Mouse (Mus musculus): ENCODE results near the gene Plagl1.

The Plagl1 gene

GRCm38 (mm10) chr10:13090596-13091424, 30.5 kb downstream of the Plagl1 start:
- peak; percentile 55 for DNase-seq (ENCODE audit: low spot score)

GRCm38 (mm10) chr10:13092996-13093395, 32.7 kb downstream of the Plagl1 start:
- DNase-seq (ENCODE audit: low spot score) = no peak

GRCm38 (mm10) chr10:13098895-13099294, 38.6 kb downstream of the Plagl1 start:
- DNase-seq (ENCODE audit: low spot score) = no peak

- DNase-seq (ENCODE audit: low spot score) = no peak
Observed at GRCm38 (mm10) chr10:13100061-13100648, 39.9 kb downstream of the Plagl1 start.

GRCm38 (mm10) chr10:13102360-13102759, 42.1 kb downstream of the Plagl1 start:
- DNase-seq (ENCODE audit: low spot score) = no peak

GRCm38 (mm10) chr10:13103838-13104237, 43.5 kb downstream of the Plagl1 start:
- DNase-seq (ENCODE audit: low spot score) = no peak

GRCm38 (mm10) chr10:13106909-13107624, 46.8 kb downstream of the Plagl1 start:
- DNase-seq (ENCODE audit: low spot score) = no peak

GRCm38 (mm10) chr10:13108021-13108548, 47.8 kb downstream of the Plagl1 start:
- DNase-seq (ENCODE audit: low spot score) = no peak

- no peak for DNase-seq (ENCODE audit: low spot score)
Observed at GRCm38 (mm10) chr10:13108847-13109246, 48.5 kb downstream of the Plagl1 start.

GRCm38 (mm10) chr10:13109781-13110180, 49.5 kb downstream of the Plagl1 start:
- no peak for DNase-seq (ENCODE audit: low spot score)

- DNase-seq (ENCODE audit: low spot score) = no peak
Observed at GRCm38 (mm10) chr10:13112849-13113248, 52.5 kb downstream of the Plagl1 start.

- no peak for DNase-seq (ENCODE audit: low spot score)
Observed at GRCm38 (mm10) chr10:13113641-13114040, 53.3 kb downstream of the Plagl1 start.

GRCm38 (mm10) chr10:13115030-13115429, 54.7 kb downstream of the Plagl1 start:
- DNase-seq (ENCODE audit: low spot score) = no peak

GRCm38 (mm10) chr10:13116706-13117665, 56.7 kb downstream of the Plagl1 start:
- no peak for DNase-seq (ENCODE audit: low spot score)

- no peak for DNase-seq (ENCODE audit: low spot score)
Observed at GRCm38 (mm10) chr10:13118024-13118769, 57.9 kb downstream of the Plagl1 start.

GRCm38 (mm10) chr10:13118770-13119102, 58.4 kb downstream of the Plagl1 start:
- DNase-seq (ENCODE audit: low spot score) = no peak

GRCm38 (mm10) chr10:13119300-13119699, 59.0 kb downstream of the Plagl1 start:
- DNase-seq (ENCODE audit: low spot score) = no peak

- no peak for DNase-seq (ENCODE audit: low spot score)
Observed at GRCm38 (mm10) chr10:13125811-13126210, 65.5 kb downstream of the Plagl1 start.

- DNase-seq (ENCODE audit: low spot score) = no peak
Observed at GRCm38 (mm10) chr10:13127335-13127734, 67.0 kb downstream of the Plagl1 start.

- DNase-seq (ENCODE audit: low spot score) = no peak
Observed at GRCm38 (mm10) chr10:13127946-13128345, 67.6 kb downstream of the Plagl1 start.

- DNase-seq (ENCODE audit: low spot score) = no peak
Observed at GRCm38 (mm10) chr10:13133850-13134249, 73.5 kb downstream of the Plagl1 start.

Measured in ovary, postnatal 10 days (tissue).